Mouse (Mus musculus) skeletal muscle tissue, adult 2 months (tissue): Measurements from ENCODE around the gene Ssbp4.

ENCODE experiments used
- DNase-seq: peaks from one replicate; pipeline ENCODE4 v3.0.0-alpha.2; 2012; ENCODE audit warnings: low read depth, low spot score

Gene Ssbp4

GRCm38 (mm10) chr8:70607603-70607897 is 1.1 kb downstream of the Ssbp4 start:
- DNase-seq, result no peak

DNA sequence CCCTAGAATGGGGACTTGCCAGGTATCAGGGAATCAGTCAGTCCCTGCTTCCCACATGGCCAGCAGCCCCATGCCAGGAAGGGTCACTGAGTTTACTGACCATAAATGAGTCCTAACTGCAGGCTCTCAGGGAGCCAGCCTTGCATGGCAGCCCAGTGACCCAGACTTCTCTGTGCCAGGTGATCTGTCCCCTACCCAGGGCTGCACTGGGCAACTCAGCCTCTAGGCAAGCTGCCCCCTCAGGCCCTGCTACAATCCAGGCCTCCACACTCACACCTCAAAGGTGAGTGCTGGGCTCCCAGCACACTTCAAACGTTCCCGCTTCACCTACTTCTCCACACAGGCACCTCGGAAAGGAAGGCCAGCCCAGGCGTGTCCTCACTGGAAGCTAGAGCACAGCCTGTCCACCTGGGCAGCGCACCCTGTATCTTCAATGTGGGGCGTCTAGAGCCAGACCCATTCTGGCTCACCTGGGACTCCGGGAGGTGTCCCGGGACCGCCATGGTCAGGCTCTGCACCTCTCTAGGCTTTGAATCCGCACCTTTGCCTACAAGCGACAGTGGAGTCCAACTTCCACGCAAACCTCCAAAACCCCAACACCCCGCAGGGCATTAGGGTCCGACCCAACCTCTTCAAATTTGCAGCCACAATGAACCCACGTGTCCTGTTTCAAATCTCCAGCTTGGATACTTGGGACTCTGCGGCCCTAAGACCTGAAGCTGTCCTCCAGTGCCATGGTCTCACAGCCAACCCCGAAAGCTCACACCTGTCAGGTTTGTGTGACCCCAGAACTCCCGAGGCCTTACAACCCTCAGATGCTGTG is 1.7 kb downstream of the Ssbp4 start:
- DNase-seq, result no peak

- no peak for DNase-seq
Observed at GRCm38 (mm10) chr8:70605871-70606779, 2.5 kb downstream of the Ssbp4 start.

GRCm38 (mm10) chr8:70604558-70604957 is 4.1 kb downstream of the Ssbp4 start:
- DNase-seq, result no peak

DNA sequence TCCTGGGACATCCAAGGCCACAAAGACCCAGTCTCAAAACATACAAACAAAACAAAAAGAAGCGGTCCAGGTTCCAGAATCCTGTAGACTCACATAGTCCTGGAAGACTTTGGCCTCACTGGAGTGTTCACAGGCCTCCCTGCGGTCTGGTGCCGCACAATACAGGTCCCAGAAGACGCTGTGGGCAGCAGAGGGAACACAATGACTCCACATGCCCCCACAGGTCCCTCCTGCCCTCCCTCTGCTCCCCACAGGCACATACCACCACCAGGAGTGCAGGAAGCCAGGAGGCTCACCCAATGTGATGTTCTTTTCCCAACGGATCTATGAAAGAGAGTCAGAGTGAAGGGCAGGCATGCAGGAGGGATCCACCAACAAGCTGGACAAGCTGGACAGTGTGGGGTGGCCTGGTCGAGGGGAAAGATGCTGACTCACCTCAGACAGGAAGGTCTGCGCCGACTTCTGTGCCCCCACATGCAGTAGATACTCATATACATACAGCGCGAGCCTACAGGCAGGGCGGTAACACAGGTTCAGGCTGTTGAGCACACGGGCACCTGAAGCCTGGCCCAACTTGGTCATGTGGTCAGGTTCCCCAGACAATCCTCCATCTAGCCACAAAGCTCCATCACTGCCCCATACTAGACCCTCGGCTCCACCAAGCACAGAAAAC is 6.4 kb downstream of the Ssbp4 start:
- no peak for DNase-seq

DNA sequence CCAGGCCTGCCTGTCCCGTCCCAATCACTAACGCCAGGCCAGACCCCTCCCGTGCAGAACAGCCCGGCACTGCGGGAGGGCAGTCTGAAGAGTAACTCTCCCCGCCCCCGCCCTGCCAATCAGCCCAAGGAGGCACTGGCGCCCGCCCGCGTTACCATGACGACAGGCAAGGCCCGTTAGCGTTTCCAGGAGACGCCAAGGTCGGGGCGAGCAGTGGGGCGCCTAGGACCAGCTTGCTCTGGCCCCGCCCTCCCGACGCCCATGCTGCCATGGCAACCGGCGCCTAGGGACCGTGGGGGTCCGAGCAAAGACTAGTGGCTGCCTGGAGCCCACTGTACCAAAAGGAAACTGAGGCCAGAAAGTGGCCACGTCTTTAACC is 7.4 kb downstream of the Ssbp4 start:
- no peak for DNase-seq

- DNase-seq, result no peak
Observed at GRCm38 (mm10) chr8:70600473-70601270, 8.0 kb downstream of the Ssbp4 start.

GRCm38 (mm10) chr8:70599507-70600290 is 9.0 kb downstream of the Ssbp4 start:
- no peak for DNase-seq

DNA sequence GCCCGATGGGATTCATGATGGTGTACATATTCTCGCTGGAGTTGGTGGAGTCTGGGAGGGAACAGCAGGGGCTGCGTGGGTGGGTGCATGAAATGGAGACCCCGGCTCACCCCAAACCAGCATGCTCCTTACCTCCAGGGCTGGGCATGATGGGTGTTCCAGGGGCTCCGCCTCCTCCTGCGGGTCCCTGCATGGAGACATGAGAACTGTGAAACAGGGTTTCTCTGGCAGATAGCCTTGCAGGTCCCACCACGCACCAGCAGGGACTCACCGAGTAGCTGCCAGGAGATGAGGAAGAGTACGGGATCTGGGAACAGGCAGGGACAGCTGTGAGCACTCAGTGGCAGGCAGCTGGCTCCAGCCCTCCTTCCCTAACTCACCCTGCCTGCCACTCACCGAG is 9.9 kb downstream of the Ssbp4 start:
- DNase-seq, result no peak

DNA sequence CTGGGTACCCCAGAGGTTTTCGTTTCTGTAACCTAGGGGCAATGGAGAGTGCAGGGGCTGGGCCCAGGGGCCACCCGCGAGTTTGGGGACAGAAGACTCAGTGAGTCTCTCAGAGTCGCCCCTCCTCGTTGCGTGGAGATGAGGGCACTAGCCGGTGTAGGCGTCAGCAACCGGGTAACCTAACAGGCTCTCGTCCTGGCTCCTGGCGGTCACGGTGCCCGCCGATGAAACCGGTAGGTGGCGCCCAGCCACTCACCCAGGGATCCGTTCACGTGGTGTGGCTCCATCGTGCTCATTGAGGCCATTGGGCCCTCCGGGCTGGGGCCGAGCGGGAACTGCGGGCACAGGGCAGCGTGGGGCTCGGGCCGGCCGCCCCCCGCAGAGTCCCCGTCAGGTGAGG is 10.4 kb downstream of the Ssbp4 start:
- no peak for DNase-seq

DNA sequence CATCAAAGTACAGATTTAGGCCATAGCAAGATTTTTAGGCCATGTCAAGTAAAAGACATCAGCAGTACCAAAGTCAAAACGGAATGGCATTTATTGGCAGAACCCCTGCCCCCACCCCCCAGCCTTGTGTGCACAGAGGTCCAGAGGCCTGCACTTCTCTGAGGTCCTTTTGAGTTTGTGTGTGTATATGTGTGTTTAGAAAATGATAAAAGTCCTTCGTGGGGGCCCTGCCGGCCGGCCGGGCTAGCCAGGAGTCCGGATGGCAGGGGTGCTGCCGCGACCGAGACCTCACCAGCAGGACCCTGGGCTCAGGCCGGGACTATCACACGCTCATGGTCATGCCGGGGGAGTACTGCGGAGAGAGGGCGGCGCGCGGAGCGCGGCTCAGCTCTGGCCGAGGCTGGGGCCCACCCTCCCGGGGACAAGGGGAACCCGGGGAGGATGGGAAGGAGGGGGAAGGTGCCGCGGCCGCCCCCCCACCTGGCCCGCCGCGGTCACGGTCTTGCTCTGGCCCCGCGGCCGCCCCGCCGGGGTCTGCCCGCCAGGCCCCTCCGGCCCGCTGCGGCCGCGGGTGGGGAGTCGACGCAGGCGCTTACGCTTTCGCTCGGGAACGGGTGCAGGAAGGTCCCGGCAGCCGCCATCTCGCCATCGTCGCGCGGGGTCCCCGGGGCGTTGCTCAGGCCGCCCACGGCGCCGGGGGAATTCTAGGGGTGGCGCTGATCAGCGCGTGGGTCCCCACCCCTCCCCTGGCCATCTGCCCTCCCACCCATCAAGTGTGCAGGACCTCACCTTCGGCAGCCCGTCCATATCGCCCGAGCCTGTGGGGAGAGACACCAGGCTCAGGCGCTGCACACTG is 11.0 kb downstream of the Ssbp4 start:
- DNase-seq, result no peak

GRCm38 (mm10) chr8:70596775-70597416 is 11.8 kb downstream of the Ssbp4 start:
- DNase-seq, result no peak

DNA sequence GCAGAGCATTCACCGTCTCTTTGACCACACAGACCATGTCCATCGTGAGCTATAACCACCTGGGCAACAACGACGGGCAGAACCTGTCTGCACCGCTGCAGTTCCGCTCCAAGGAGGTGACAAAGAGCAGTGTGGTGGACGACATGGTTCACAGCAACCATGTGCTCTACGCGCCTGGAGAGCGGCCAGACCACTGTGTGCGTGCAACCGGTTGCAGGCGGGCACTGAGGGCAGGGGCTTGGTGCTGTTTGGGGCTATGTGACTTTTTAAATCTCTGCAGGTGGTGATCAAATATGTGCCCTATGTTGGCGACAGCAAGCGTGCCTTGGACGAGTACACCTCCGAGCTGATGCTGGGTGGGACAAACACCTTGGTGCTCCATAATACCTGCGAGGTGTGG is 12.5 kb downstream of the Ssbp4 start:
- DNase-seq, result no peak

- no peak for DNase-seq
Observed at GRCm38 (mm10) chr8:70595811-70596210, 12.9 kb downstream of the Ssbp4 start.

DNA sequence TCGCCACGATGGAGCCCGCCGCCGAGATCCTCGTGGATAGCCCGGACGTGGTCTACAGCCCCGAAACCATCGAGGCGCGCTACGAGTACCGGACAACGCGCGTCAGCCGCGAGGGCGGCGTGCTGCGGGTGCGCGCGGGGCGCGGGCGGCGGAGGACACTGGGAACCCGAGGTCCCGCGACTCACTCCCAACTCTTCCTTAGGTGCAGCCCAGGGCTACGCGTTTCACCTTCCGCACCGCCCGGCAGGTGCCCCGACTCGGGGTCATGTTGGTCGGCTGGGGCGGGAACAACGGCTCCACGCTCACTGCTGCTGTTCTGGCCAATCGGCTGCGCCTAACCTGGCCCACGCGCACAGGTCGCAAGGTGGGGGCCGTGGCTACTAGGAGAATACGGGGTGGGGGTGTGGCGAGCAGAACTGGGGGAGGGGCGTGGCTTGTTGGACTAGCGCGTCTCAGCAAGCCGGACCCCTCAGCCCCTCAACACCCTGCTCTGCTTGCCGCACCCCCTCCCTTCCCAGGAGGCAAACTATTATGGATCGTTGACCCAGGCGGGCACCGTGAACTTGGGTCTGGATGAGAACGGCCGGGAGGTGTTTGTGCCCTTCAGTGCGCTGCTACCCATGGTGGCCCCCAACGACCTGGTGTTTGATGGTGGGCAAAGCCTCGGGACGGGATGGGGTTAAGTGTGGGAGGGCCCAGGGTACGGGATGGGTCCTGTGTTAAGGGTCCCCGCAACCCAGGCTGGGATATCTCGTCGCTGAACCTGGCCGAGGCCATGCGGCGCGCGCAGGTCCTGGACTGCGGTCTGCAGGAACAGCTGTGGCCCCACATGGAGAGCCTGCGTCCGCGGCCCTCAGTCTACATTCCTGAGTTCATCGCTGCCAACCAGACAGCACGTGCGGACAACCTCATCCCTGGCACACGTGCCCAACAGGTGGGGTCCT is 13.8 kb downstream of the Ssbp4 start:
- DNase-seq, result no peak

- peak; percentile 73 for DNase-seq
Observed at GRCm38 (mm10) chr8:70593961-70594609, 14.6 kb downstream of the Ssbp4 start, which contains the start of gene Isyna1. Isyna1 (plus strand) TSS chr8:70594373.

DNA sequence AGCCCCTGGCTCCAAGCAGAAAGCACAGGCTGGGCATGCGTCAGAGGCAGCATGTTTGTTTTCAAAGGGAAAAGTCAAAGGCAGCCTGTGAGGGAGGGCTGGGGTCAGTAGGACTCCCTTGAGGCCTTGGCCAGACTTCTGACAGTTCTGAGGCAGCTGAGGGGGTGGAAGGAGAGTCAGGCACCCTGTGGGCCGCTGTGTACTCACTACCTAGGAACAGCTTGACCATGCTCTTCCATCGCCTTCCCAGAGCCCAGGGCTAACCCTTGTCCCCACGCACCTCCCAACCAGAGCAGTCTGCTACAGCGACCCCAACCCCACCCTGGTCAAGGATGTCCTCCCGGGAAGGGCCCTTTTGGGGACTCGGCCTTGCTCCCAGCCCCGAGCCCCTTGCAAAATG is 15.5 kb downstream of the Ssbp4 start:
- DNase-seq, result no peak

- DNase-seq, result no peak
Observed at GRCm38 (mm10) chr8:70591569-70591968, 17.1 kb downstream of the Ssbp4 start.
